Mouse (Mus musculus) forebrain, embryonic 14.5 days (tissue): ENCODE results near the gene Slc16a14. TPM values are rescaled to one million over a fixed set of nuclear protein-coding genes. Genes with fewer than 3 reads are reported as not detected.
"Not testable (repeated sequence)": the region's sequence is repeated elsewhere in the genome, so short reads cannot be mapped to it uniquely, and the experiment has no call there.

Experiments
- ATAC-seq: fragments of 200-750 bp; cut with Nextera tagmentation; 2 replicates; pipeline ENCODE4 v1.8.0; 2017; ENCODE audit warnings: mild to moderate bottlenecking, moderate library complexity
- DNase-seq: peaks from one replicate; pipeline ENCODE4 v3.0.0-alpha.2; 2015; ENCODE audit warnings: low spot score
- H3K27ac ChIP-seq: fragments of 300-500 bp; sonication (generic); 2 replicates; pipeline ENCODE4 v1.5.1; 2014; ENCODE audit warnings: low read depth, mild to moderate bottlenecking, control low read depth, low read length, moderate library complexity
- H3K27me3 ChIP-seq: fragments of 300-500 bp; sonication (generic); replicated peaks from 2 replicates; pipeline ENCODE4 v1.6.1; 2014; ENCODE audit warnings: low read length, control low read depth, mixed read lengths; ENCODE audit not compliant: control insufficient read depth, insufficient read depth
- H3K36me3 ChIP-seq: fragments of 300-500 bp; sonication (generic); 2 replicates; pipeline ENCODE4 v1.6.1; 2014; ENCODE audit warnings: low read length, control low read depth; ENCODE audit not compliant: control insufficient read depth, insufficient read depth
- H3K4me1 ChIP-seq: fragments of 300-500 bp; sonication (generic); 2 replicates; pipeline ENCODE4 v1.6.1; 2014; ENCODE audit warnings: antibody characterized with exemption, low read length, control low read depth; ENCODE audit not compliant: control insufficient read depth, insufficient read depth
- H3K4me2 ChIP-seq: fragments of 300-500 bp; sonication (generic); 2 replicates; pipeline ENCODE4 v1.6.1; 2014; ENCODE audit warnings: mild to moderate bottlenecking, control low read depth, low read length
- H3K4me3 ChIP-seq: fragments of 300-500 bp; sonication (generic); 2 replicates; pipeline ENCODE4 v1.5.1; 2014; ENCODE audit warnings: low read depth, low read length, control low read depth
- H3K9ac ChIP-seq: fragments of 300-500 bp; sonication (generic); 2 replicates; pipeline ENCODE4 v1.6.1; 2014; ENCODE audit warnings: mild to moderate bottlenecking, low read length, control low read depth, moderate library complexity
- H3K9me3 ChIP-seq: fragments of 300-500 bp; sonication (generic); replicated peaks from 2 replicates; pipeline ENCODE4 v1.6.1; 2016; ENCODE audit warnings: low read length, control low read depth, mixed read lengths; ENCODE audit not compliant: control insufficient read depth
- WGBS: fragments of 180-500 bp; shearing (Covaris S2); extraction: QIAGEN DNeasy Blood & Tissue Kit; methylation state at CpG from one replicate; pipeline ENCODE4 v1.1.7; 2014; 5-methylcytosine and 5-hydroxymethylcytosine counted together
- polyA plus RNA-seq: library from polyadenylated mRNA; unstranded; fragments of >200 nt; fragmentation: Nextera tagmentation; extraction: Ambion mirVana; gene quantifications from 2 replicates; pipeline ENCODE4 v1.2.1, GENCODE M21; 2014

Gene Slc16a14
- 9.1 and 9.9 TPM in 2 replicates for polyA plus RNA-seq

DNA sequence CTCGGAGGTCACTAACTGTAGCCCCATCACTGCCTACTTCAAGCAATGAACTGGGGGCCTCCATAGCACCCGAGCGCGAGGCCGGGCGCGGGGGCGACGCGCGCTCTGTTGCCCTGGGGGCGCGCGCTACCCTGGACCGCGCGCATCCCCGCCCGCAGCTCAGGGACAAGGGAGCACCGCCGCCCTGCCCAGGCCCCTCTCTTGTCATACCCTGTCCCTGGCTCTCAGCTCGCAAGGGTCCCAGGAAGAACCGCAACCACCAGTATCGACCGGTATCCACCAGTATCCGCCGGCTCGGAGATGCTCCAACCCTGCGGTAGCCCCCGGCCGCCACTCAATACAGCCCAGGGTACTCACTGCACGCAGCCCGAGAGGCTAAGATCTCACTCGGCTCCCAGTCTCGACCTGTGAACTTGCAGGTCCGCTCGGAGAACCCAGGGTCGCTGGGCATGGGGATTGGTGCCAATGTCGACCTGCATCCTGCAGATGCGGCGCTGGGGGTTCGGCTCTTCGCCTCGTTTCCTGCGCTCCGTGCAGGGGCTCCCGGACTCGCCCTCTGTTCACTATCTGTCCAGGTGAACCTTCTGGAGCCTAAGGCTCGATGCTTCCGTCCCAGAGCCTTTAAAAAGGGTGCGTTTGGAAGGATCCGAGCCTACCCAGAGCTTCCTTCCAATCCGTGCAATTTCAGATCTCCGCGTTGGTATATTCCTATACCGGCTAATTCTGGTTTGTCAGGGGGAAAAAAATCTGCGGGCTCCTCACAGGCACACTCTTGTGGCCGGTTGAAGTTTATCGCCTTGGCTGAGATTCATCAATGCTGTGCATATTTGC is at the start of gene Slc16a14:
Gene Slc16a14, minus strand, starts transcription at position 632 of the 831 bp plus-strand sequence.
- H3K27ac ChIP-seq, result peak within 1 kb of the TSS; percentile 88
- peak; percentile 84 for ATAC-seq
- no peaks in the 10 kb centered on the region for H3K27me3 ChIP-seq
- H3K4me3 ChIP-seq, result peak within 1 kb of the TSS; percentile 65
- no peaks in the 10 kb centered on the region for H3K9me3 ChIP-seq
- no peaks in the 10 kb centered on the region for H3K36me3 ChIP-seq
- peak within 1 kb of the TSS; percentile 90 for H3K9ac ChIP-seq
- H3K4me1 ChIP-seq, result 0 out of 2 replicates have a peak, but pooled peaks cover 3% of the 10 kb centered on the region
- H3K4me2 ChIP-seq, result peak within 1 kb of the TSS; percentile 70
- peak; percentile 93 for DNase-seq
- under 1% methylated on average over 59 of the region's 59 CpGs for WGBS

- 0 out of 2 replicates have a peak overlapping the region, but pooled peaks have one; percentile 21 for H3K9ac ChIP-seq
- WGBS, result 1% methylated on average over 12 of the region's 12 CpGs
- H3K27me3 ChIP-seq, H3K4me1 ChIP-seq, H3K9me3 ChIP-seq, H3K36me3 ChIP-seq: not testable (repeated sequence)
- H3K27ac ChIP-seq, result peak overlapping the region; percentile 48; the same call in 1 of the 2 replicates
- peak overlapping the region; percentile 36 for H3K4me2 ChIP-seq
- ATAC-seq, result peak; percentile 75; the same call in 1 of the 2 replicates
- peak; percentile 62 for DNase-seq
- H3K4me3 ChIP-seq, result peak overlapping the region; percentile 17; the same call in 1 of the 2 replicates
These were observed 26.8 kb upstream of the Slc16a14 start for GRCm38 (mm10) chr1:84961779-84962178.

DNA sequence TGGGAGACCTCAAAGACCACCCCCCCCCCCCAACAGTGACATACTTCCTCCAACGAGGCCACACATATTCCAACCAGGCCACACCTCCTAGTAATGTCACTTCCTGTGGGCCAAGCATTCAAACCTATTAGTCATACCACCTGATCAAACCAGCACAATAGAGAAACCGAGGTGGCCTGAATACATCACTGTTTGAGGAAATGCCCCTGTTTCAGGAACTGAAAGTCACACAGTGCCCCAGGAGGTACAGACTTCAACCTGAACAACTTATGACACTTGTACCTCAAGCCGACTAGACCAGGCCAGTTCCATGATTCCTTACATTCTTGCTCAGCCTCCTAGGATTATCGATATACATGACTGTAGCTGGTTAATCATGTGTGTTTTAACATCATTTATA is 22.8 kb upstream of the Slc16a14 start:
- H3K36me3 ChIP-seq, H3K4me1 ChIP-seq, DNase-seq, H3K9ac ChIP-seq, H3K4me3 ChIP-seq, H3K27ac ChIP-seq, ATAC-seq, H3K4me2 ChIP-seq, H3K27me3 ChIP-seq, H3K9me3 ChIP-seq: not testable (repeated sequence)
- WGBS, result 95% methylated on average over 4 of the region's 4 CpGs

DNA sequence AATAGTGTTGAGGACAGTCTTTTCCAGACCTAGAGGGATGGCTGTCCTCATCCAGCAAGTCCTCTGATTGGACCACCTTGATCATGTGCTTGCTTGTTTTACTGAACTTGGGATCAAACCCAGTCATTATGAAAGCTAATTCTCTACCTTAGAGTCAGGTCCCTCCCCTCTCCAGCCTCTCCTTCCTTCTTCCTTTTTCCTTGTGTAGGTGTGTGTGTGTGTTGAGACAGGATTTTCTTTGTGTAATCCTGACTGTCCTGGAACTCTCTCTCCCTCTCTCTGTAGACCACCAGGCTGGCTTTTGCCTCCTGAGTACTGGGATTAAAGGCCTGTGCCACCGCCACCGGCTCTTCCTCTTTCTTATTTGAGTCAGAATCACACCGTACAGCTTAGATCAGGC is 21.8 kb upstream of the Slc16a14 start:
- not testable (repeated sequence) for ATAC-seq, H3K4me2 ChIP-seq, H3K9ac ChIP-seq, H3K4me1 ChIP-seq, H3K9me3 ChIP-seq, DNase-seq, H3K27ac ChIP-seq, H3K36me3 ChIP-seq, H3K27me3 ChIP-seq, H3K4me3 ChIP-seq
- 96% methylated on average over 3 of the region's 3 CpGs for WGBS

DNA sequence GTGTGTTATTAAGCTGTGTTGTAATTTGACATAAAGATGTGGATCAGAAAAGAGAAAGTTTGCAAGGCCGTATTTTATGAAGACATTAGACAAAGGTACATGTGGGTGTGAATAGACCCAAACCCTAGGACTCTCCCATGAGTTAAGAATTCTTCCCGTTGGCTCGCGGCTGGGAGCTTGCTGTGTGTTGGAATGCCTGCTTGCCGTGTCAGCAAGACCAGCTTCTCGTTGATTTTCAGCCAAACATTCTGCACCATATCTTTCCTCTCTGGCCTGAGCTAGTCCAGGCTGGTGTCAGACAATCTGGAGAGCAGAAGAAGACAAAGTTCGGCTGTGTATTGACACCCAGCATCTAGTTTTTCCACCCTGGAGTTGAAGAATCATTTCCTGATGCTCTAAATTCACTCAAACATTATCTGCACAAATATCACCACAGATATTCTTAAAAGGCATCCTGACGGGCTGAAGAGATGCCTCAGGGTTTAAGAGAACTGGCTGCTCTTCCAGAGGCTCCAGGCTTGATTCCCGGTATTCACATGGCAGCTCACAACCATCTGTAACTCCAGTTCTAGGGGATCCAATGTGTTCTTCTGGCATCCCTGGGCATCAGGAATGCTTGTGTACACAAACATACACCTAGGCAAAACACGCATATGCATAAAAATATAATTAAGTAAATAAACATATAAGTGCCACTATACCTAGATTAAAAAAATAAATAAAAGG is 17.7 kb upstream of the Slc16a14 start:
- Histone ChIP-seq H3K9ac (no peak overlapping the region), H3K27me3 (no peaks in the 10 kb centered on the region), H3K9me3 (no peaks in the 10 kb centered on the region), H3K36me3 (no peaks in the 10 kb centered on the region), H3K27ac (no peak overlapping the region), H3K4me3 (no peak overlapping the region), H3K4me1 (no peaks in the 10 kb centered on the region), H3K4me2 (no peak overlapping the region)
- peak; percentile 31 for DNase-seq
- no peak for ATAC-seq
- 85% methylated on average over 10 of the region's 10 CpGs for WGBS

- Histone ChIP-seq H3K4me3 (no peak overlapping the region), H3K4me2 (no peak overlapping the region), H3K9ac (no peak overlapping the region), H3K27ac (no peak overlapping the region), H3K9me3 (no peaks in the 10 kb centered on the region), H3K4me1 (no peaks in the 10 kb centered on the region), H3K27me3 (no peaks in the 10 kb centered on the region), H3K36me3 (no peaks in the 10 kb centered on the region)
- WGBS, result 89% methylated on average over 3 of the region's 3 CpGs
- DNase-seq (no peak), ATAC-seq (no peak)
These were observed 16.6 kb upstream of the Slc16a14 start for GRCm38 (mm10) chr1:84951566-84951965.

GRCm38 (mm10) chr1:84947390-84947789 is 12.5 kb upstream of the Slc16a14 start:
- no peak overlapping the region for H3K27ac ChIP-seq
- no peaks in the 10 kb centered on the region for H3K27me3 ChIP-seq
- no peaks in the 10 kb centered on the region for H3K9me3 ChIP-seq
- no peaks in the 10 kb centered on the region for H3K4me1 ChIP-seq
- ATAC-seq, result no peak
- H3K4me3 ChIP-seq, result no peak overlapping the region
- DNase-seq, result no peak
- WGBS, result 70% methylated on average over 2 of the region's 2 CpGs
- H3K4me2 ChIP-seq, result no peak overlapping the region
- H3K9ac ChIP-seq, result no peak overlapping the region
- H3K36me3 ChIP-seq, result no peaks in the 10 kb centered on the region

GRCm38 (mm10) chr1:84945950-84946349 is 11.0 kb upstream of the Slc16a14 start:
- DNase-seq, result no peak
- H3K4me3 ChIP-seq, result no peak overlapping the region
- no peak for ATAC-seq
- H3K9ac ChIP-seq, result no peak overlapping the region
- WGBS, result 87% methylated on average over 3 of the region's 3 CpGs
- no peaks in the 10 kb centered on the region for H3K27me3 ChIP-seq
- H3K4me1 ChIP-seq, result no peaks in the 10 kb centered on the region
- H3K36me3 ChIP-seq, result no peaks in the 10 kb centered on the region
- H3K4me2 ChIP-seq, result no peak overlapping the region
- H3K27ac ChIP-seq, result no peak overlapping the region
- no peaks in the 10 kb centered on the region for H3K9me3 ChIP-seq

- DNase-seq, result no peak
- Histone ChIP-seq H3K27ac (no peak overlapping the region), H3K9me3 (no peaks in the 10 kb centered on the region), H3K4me3 (no peak overlapping the region), H3K27me3 (no peaks in the 10 kb centered on the region), H3K36me3 (no peaks in the 10 kb centered on the region), H3K4me1 (no peaks in the 10 kb centered on the region), H3K4me2 (no peak overlapping the region), H3K9ac (no peak overlapping the region)
- 95% methylated on average over 4 of the region's 4 CpGs for WGBS
- no peak for ATAC-seq
These were observed 8.6 kb upstream of the Slc16a14 start for GRCm38 (mm10) chr1:84943549-84943948.
